Mouse (Mus musculus) neural tube, embryonic 12.5 days (tissue): ENCODE data around the gene Chid1. TPM values are rescaled to one million over a fixed set of nuclear protein-coding genes. Genes with fewer than 3 reads are reported as not detected.

ENCODE experiments used
- ATAC-seq: fragments of 200-750 bp; cut with Nextera tagmentation; 2 replicates; pipeline ENCODE4 v1.8.0; 2017; ENCODE audit warnings: low read depth, mild to moderate bottlenecking, moderate TSS enrichment, moderate library complexity; ENCODE audit not compliant: low FRiP score
- H3K27ac ChIP-seq: fragments of 300-500 bp; sonication (generic); 2 replicates; pipeline ENCODE4 v1.5.1; 2016
- H3K27me3 ChIP-seq: fragments of 300-500 bp; sonication (generic); replicated peaks from 2 replicates; pipeline ENCODE4 v1.6.1; 2016; ENCODE audit warnings: mild to moderate bottlenecking
- H3K36me3 ChIP-seq: fragments of 300-500 bp; sonication (generic); 2 replicates; pipeline ENCODE4 v1.6.1; 2016; ENCODE audit warnings: mild to moderate bottlenecking
- H3K4me1 ChIP-seq: fragments of 300-500 bp; sonication (generic); 2 replicates; pipeline ENCODE4 v1.6.1; 2016
- H3K4me2 ChIP-seq: fragments of 300-500 bp; sonication (generic); replicated peaks from 2 replicates; pipeline ENCODE4 v1.6.1; 2016; ENCODE audit warnings: mild to moderate bottlenecking
- H3K4me3 ChIP-seq: fragments of 300-500 bp; sonication (generic); 2 replicates; pipeline ENCODE4 v1.5.1; 2016
- H3K9ac ChIP-seq: fragments of 300-500 bp; sonication (generic); 2 replicates; pipeline ENCODE4 v1.6.1; 2016; ENCODE audit warnings: mild to moderate bottlenecking
- H3K9me3 ChIP-seq: fragments of 300-500 bp; sonication (generic); 2 replicates; pipeline ENCODE4 v1.6.1; 2016; ENCODE audit warnings: mild to moderate bottlenecking
- whole genome bisulfite sequencing: fragments of 180-500 bp; shearing (Covaris S2); methylation state at CpG from one replicate; pipeline ENCODE4 v1.1.7; 2016; 5-methylcytosine and 5-hydroxymethylcytosine counted together
- polyA plus RNA-seq: library from polyadenylated mRNA; unstranded; fragments of >200 nt; fragmentation: Nextera tagmentation; extraction: Ambion mirVana; gene quantifications from 2 replicates; pipeline ENCODE4 v1.2.1, GENCODE M21; 2016

Chid1 gene
- polyA plus RNA-seq, 1 experiment from 2014 or later = 33.7 TPM

GRCm38 (mm10) chr7:141469901-141470636, 69.6 kb downstream of the Chid1 start:
- H3K9me3 ChIP-seq = no peaks in the 10 kb centered on the region
- H3K27me3 ChIP-seq = peaks cover 18% of the 10 kb centered on the region
- H3K4me1 ChIP-seq = peaks cover 39% of the 10 kb centered on the region
- 92% methylated on average over 18 of the region's 18 CpGs for WGBS
- H3K4me3 ChIP-seq = no peak overlapping the region
- peaks cover 37% of the 10 kb centered on the region for H3K36me3 ChIP-seq
- H3K4me2 ChIP-seq = peak overlapping the region; percentile 76
- no peak for ATAC-seq
- H3K27ac ChIP-seq = no peak overlapping the region
- 0 out of 2 replicates have a peak overlapping the region, but pooled peaks have one; percentile 17 for H3K9ac ChIP-seq

- H3K27ac ChIP-seq = 0 out of 2 replicates have a peak overlapping the region, but pooled peaks have one; percentile 88
- peaks cover 37% of the 10 kb centered on the region for H3K36me3 ChIP-seq
- 82% methylated on average over 6 of the region's 6 CpGs for WGBS
- H3K4me3 ChIP-seq = peak overlapping the region; percentile 63
- peak overlapping the region; percentile 41 for H3K9ac ChIP-seq
- no peak for ATAC-seq
- peaks cover 25% of the 10 kb centered on the region for H3K27me3 ChIP-seq
- H3K4me2 ChIP-seq = peak overlapping the region; percentile 76
- H3K4me1 ChIP-seq = peaks cover 41% of the 10 kb centered on the region
- H3K9me3 ChIP-seq = no peaks in the 10 kb centered on the region
These were observed 70.3 kb downstream of the Chid1 start for GRCm38 (mm10) chr7:141469352-141469751.

DNA sequence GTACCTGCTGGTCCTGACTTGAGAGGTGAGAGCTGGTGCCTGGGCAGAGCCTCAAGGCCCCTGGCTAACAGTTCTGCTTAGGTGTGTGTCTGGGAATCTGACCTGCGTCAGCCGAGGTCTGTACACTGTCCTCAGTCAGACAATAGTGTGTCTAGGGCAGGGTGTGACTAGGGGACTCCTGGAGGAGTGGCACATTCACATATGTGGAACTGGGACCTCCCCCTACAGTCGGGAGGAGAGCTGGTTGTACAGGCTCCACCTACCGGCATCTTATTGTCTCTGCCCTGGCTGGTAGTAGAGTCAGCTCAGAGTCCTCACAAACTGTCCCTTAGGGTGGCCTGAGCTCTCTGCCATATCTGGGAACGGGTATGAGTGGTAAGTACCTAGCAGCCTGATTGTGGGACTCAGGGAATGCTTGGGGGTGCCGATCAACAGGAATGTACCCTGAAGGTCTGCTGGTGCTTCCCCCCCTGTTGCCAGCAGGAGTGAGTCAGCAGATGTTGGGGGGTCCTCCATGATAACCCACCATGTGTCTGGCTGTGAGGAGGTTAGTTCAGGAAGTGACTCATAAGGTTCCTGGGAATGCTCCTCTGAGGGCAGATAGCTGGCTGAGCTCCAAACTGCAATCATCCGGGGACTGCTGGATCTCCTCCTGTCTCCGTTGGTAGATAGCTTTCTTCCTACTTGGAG, 71.0 kb downstream of the Chid1 start:
- peak overlapping the region; percentile 77 for H3K9ac ChIP-seq
- peaks cover 37% of the 10 kb centered on the region for H3K36me3 ChIP-seq
- no peaks in the 10 kb centered on the region for H3K9me3 ChIP-seq
- ATAC-seq = peak; percentile 82
- H3K27ac ChIP-seq = peak overlapping the region; percentile 88
- WGBS = 24% methylated on average over 8 of the region's 8 CpGs
- peak overlapping the region; percentile 76 for H3K4me2 ChIP-seq
- H3K27me3 ChIP-seq = peaks cover 32% of the 10 kb centered on the region
- peaks cover 34% of the 10 kb centered on the region for H3K4me1 ChIP-seq
- H3K4me3 ChIP-seq = peak overlapping the region; percentile 63

DNA sequence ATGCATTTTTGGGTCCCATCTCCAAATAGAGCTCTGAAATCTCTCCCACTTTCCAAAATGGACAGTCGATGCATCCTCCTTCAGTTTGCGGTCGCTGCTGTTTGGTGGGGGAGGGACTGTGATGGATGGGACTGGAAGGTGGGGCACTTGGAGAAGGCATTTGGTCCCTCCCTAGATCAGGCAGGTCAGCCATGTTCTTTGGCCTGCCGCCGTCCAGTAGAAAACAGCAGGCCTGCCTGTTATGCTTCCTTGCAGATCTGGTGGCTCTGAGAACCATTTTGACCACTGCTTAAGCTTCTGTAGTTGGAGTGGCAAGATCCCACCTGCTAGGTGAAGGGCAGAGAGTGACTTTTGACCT, 71.5 kb downstream of the Chid1 start:
- peak overlapping the region; percentile 88 for H3K27ac ChIP-seq
- H3K36me3 ChIP-seq = peaks cover 37% of the 10 kb centered on the region
- ATAC-seq = peak; percentile 26; the same call in 1 of the 2 replicates
- H3K4me3 ChIP-seq = peak overlapping the region; percentile 63
- H3K4me2 ChIP-seq = peak overlapping the region; percentile 76
- peak overlapping the region; percentile 77 for H3K9ac ChIP-seq
- H3K27me3 ChIP-seq = peaks cover 38% of the 10 kb centered on the region
- peaks cover 29% of the 10 kb centered on the region for H3K4me1 ChIP-seq
- 15% methylated on average over 5 of the region's 5 CpGs for WGBS
- H3K9me3 ChIP-seq = no peaks in the 10 kb centered on the region

DNA sequence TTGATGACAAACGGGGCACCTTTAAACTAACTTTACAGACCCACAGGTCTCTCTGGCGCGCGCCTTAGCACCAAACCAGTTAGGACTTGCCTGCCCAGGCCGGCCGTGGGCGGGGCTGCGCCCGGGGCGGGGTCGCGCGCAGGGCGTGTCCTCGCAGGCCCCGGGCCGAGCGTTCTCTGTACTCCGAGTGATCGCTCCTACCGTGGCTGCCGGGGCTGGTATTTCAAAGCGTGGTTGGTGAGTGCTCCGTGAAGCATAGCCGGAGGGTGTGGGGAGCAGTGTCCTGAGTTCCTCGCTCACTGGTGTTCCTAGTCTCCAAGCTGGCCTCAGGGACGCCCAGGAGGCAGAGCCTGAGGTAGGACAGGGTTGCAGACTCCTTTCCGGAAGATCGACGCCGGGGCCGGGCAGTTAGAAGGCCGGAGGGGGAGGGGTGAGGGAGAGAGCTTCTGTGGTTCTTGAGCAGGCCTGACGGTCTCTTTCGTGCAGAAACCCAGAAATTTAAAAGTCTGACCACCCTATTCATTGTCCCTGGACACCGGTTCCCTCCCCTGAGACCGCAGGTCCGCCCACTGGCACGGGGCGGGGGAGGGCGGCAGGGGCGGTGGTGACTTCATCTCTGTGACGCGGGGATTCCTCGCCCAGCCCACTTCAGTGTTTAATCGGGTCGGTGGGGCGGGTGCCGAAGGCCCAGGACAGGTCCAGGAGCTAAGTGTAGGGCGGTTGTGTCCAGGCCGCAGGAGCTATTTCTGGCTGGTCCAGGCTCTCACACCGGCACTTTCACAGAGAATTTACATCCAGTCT, 72.2 kb downstream of the Chid1 start, which contains the start of gene Cd151:
TSS of gene Cd151 (plus strand) at position 163 of the 801 bp plus-strand sequence.
- peak within 1 kb of the TSS; percentile 88 for H3K27ac ChIP-seq
- peak within 1 kb of the TSS; percentile 63 for H3K4me3 ChIP-seq
- peaks cover 29% of the 10 kb centered on the region for H3K4me1 ChIP-seq
- peak within 1 kb of the TSS; percentile 76 for H3K4me2 ChIP-seq
- ATAC-seq = peak; percentile 63
- H3K36me3 ChIP-seq = peaks cover 31% of the 10 kb centered on the region
- WGBS = under 1% methylated on average over 52 of the region's 52 CpGs
- peaks cover 45% of the 10 kb centered on the region for H3K27me3 ChIP-seq
- no peaks in the 10 kb centered on the region for H3K9me3 ChIP-seq
- peak within 1 kb of the TSS; percentile 77 for H3K9ac ChIP-seq

DNA sequence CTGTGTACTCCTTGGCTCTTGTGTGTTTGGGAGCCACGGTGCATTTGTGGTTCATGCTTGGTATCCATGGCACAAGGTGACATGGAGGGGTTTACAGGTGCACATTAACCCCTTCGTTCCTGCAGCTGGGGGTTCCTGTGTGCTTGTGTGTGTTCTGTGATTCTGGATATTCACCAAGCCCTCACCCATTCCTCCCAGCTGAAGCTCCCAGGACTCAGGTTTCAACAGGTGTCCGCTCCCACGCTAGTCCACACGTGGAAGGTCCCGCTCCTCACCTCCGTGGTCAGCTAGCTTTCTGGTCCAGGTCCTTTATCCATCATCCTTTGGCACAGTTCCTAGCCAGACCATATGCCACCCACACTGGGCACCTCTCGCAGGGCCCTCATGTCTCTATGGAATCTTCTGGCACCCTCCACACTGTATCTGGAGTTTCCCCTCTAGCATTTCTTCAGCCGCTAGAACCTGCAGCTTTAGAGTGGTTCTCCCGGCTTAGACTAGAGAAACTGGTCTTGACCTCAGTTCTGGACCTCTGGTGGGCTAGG, 73.0 kb downstream of the Chid1 start:
- Histone ChIP-seq H3K4me2 (peak overlapping the region; percentile 76), H3K4me1 (peaks cover 34% of the 10 kb centered on the region), H3K27me3 (peaks cover 52% of the 10 kb centered on the region), H3K27ac (no peak overlapping the region), H3K9me3 (no peaks in the 10 kb centered on the region), H3K4me3 (peak overlapping the region; percentile 63; the same call in 1 of the 2 replicates), H3K9ac (0 out of 2 replicates have a peak overlapping the region, but pooled peaks have one; percentile 77), H3K36me3 (peaks cover 25% of the 10 kb centered on the region)
- 60% methylated on average over 10 of the region's 10 CpGs for WGBS
- no peak for ATAC-seq

DNA sequence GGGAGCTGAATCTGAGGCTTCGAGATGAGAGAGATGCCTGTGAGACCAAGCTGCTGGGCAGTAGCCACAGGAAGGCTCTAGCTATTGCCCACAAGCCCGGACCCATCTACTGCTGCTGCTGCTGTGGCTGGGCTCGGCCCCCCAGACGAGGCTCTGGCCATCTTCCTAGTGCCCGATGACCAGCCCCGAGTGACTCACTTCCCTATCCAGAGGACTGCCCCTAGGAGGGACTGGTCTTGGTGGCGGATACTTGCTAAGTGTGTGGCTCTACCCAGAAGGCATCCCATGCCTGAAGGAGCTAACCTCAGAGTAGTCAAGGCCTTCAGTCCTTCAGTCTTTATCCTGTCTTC, 73.6 kb downstream of the Chid1 start:
- Histone ChIP-seq H3K4me3 (no peak overlapping the region), H3K27ac (no peak overlapping the region), H3K27me3 (peaks cover 59% of the 10 kb centered on the region), H3K36me3 (peaks cover 19% of the 10 kb centered on the region), H3K9me3 (no peaks in the 10 kb centered on the region), H3K4me2 (no peak overlapping the region), H3K4me1 (peaks cover 37% of the 10 kb centered on the region), H3K9ac (no peak overlapping the region)
- 70% methylated on average over 7 of the region's 7 CpGs for WGBS
- no peak for ATAC-seq

GRCm38 (mm10) chr7:141465388-141466044, 74.1 kb downstream of the Chid1 start:
- no peak for ATAC-seq
- Histone ChIP-seq H3K36me3 (peaks cover 14% of the 10 kb centered on the region), H3K4me2 (peak overlapping the region; percentile 38), H3K27ac (no peak overlapping the region), H3K9me3 (no peaks in the 10 kb centered on the region), H3K9ac (peak overlapping the region; percentile 29; the same call in 1 of the 2 replicates), H3K4me3 (no peak overlapping the region), H3K27me3 (peaks cover 64% of the 10 kb centered on the region), H3K4me1 (peaks cover 37% of the 10 kb centered on the region)
- WGBS = 47% methylated on average over 7 of the region's 10 CpGs

DNA sequence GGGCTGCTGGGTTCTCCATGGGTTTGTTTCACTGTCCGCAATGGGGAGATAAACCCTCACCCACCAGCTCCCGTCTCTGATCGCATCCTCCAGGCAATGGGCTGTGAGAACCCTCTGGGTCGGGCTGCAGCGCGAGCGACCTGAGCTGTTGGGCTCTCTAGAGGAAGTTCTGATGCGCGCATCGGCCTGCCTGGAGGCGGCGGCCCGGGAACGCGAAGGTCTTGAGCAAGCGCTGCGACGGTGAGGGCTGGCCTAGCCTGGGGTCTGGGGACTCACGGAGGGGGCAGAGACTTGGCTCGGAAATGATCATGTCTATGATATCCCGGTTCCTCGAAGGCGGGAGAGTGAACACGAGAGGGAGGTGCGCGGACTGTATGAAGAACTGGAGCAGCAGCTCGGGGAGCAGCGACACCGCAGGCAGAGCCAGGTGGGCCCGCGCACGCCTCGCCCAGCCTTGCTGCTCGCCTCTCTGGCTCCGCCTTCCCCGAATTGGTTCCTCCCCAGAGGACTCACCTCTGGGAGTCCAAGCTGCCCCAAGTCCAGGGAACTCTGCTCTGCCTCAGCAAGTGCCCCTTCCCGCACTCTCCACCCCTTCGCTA, 75.0 kb downstream of the Chid1 start:
- no peak overlapping the region for H3K27ac ChIP-seq
- ATAC-seq = no peak
- H3K4me2 ChIP-seq = peak overlapping the region; percentile 38
- H3K27me3 ChIP-seq = peaks cover 72% of the 10 kb centered on the region
- H3K9ac ChIP-seq = peak overlapping the region; percentile 29; the same call in 1 of the 2 replicates
- no peaks in the 10 kb centered on the region for H3K9me3 ChIP-seq
- whole genome bisulfite sequencing = 2% methylated on average over 38 of the region's 38 CpGs
- peaks cover 8% of the 10 kb centered on the region for H3K36me3 ChIP-seq
- 0 out of 2 replicates have a peak overlapping the region, but pooled peaks have one; percentile 1 for H3K4me3 ChIP-seq
- H3K4me1 ChIP-seq = peaks cover 32% of the 10 kb centered on the region

- Histone ChIP-seq H3K4me1 (peaks cover 26% of the 10 kb centered on the region), H3K9ac (no peak overlapping the region), H3K27me3 (peaks cover 77% of the 10 kb centered on the region), H3K36me3 (peaks cover 8% of the 10 kb centered on the region), H3K27ac (no peak overlapping the region), H3K4me3 (0 out of 2 replicates have a peak overlapping the region, but pooled peaks have one; percentile 1), H3K4me2 (peak overlapping the region; percentile 38), H3K9me3 (no peaks in the 10 kb centered on the region)
- no peak for ATAC-seq
- WGBS = 19% methylated on average over 12 of the region's 12 CpGs
These were observed 75.6 kb downstream of the Chid1 start for GRCm38 (mm10) chr7:141463824-141464602.
